Mouse (Mus musculus) forebrain, embryonic 12.5 days (tissue): ENCODE data around the gene Srebf1. TPM values are rescaled to one million over a fixed set of nuclear protein-coding genes. Genes with fewer than 3 reads are reported as not detected.

ENCODE experiments used
- ATAC-seq: fragments of 200-750 bp; cut with Nextera tagmentation; 2 replicates; pipeline ENCODE4 v1.8.0; 2017; ENCODE audit warnings: moderate TSS enrichment; ENCODE audit not compliant: low FRiP score
- H3K27ac ChIP-seq: fragments of 300-500 bp; sonication (generic); 2 replicates; pipeline ENCODE4 v1.5.1; 2016; ENCODE audit warnings: mild to moderate bottlenecking
- H3K27me3 ChIP-seq: fragments of 300-500 bp; sonication (generic); 2 replicates; pipeline ENCODE4 v1.6.1; 2016; ENCODE audit warnings: mild to moderate bottlenecking
- H3K36me3 ChIP-seq: fragments of 300-500 bp; sonication (generic); replicated peaks from 2 replicates; pipeline ENCODE4 v1.6.1; 2016; ENCODE audit warnings: mild to moderate bottlenecking
- H3K4me1 ChIP-seq: fragments of 300-500 bp; sonication (generic); 2 replicates; pipeline ENCODE4 v1.6.1; 2016
- H3K4me2 ChIP-seq: fragments of 300-500 bp; sonication (generic); 2 replicates; pipeline ENCODE4 v1.6.1; 2016; ENCODE audit warnings: mild to moderate bottlenecking, moderate library complexity
- H3K4me3 ChIP-seq: fragments of 300-500 bp; sonication (generic); replicated peaks from 2 replicates; pipeline ENCODE4 v1.5.1; 2016; ENCODE audit warnings: mild to moderate bottlenecking
- H3K9ac ChIP-seq: fragments of 300-500 bp; sonication (generic); 2 replicates; pipeline ENCODE4 v1.6.1; 2016; ENCODE audit warnings: mild to moderate bottlenecking
- H3K9me3 ChIP-seq: fragments of 300-500 bp; sonication (generic); 2 replicates; pipeline ENCODE4 v1.6.1; 2016
- WGBS: fragments of 180-500 bp; shearing (Covaris S2); methylation state at CpG from one replicate; pipeline ENCODE4 v1.1.7; 2016; 5-methylcytosine and 5-hydroxymethylcytosine counted together
- polyA plus RNA-seq: library from polyadenylated mRNA; unstranded; fragments of >200 nt; fragmentation: Nextera tagmentation; extraction: Ambion mirVana; gene quantifications from 2 replicates; pipeline ENCODE4 v1.2.1, GENCODE M21; 2016

Gene Srebf1
- polyA plus RNA-seq, 1 experiment from 2014 or later, result 58.1 TPM

GRCm38 (mm10) chr11:60213266-60213665 is 9.1 kb downstream of the Srebf1 start:
- Histone ChIP-seq H3K27ac (0 out of 2 replicates have a peak overlapping the region, but pooled peaks have one; percentile 27), H3K4me1 (peaks cover 54% of the 10 kb centered on the region)
- ATAC-seq, result no peak

DNA sequence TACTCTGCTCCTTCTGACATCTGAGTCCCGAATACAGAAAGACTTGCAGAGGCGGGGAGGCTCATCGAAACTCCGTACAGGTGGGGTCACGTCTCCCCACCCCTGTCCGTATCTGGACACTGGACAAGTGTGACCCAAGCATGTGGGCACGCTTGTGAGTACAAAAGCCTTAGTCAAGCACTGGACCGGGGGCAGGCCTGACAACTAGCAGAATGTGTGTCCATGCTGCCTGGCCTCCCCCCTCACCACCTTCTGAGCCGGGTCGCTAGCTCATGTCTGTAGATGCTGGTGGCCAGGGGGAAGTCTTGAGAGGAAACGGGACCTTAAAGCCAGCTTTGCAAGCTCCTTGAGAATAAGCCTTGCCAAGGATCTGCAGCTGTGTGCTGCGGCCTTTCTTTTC is 10.6 kb downstream of the Srebf1 start:
- WGBS, result 53% methylated on average over 12 of the region's 12 CpGs
- Histone ChIP-seq H3K9ac (peak overlapping the region; percentile 25; the same call in 1 of the 2 replicates), H3K27ac (peak overlapping the region; percentile 43; the same call in 1 of the 2 replicates), H3K4me1 (peaks cover 69% of the 10 kb centered on the region), H3K4me3 (no peak overlapping the region), H3K27me3 (no peaks in the 10 kb centered on the region), H3K4me2 (no peak overlapping the region), H3K36me3 (peaks cover 6% of the 10 kb centered on the region), H3K9me3 (no peaks in the 10 kb centered on the region)
- no peak for ATAC-seq

More at GRCm38 (mm10) chr11:60213266-60213665, 9.1 kb downstream of the Srebf1 start:
- Histone ChIP-seq H3K9me3 (no peaks in the 10 kb centered on the region), H3K4me2 (no peak overlapping the region), H3K4me3 (no peak overlapping the region), H3K27me3 (no peaks in the 10 kb centered on the region), H3K36me3 (peaks cover 5% of the 10 kb centered on the region; the same call in 1 of the 2 replicates), H3K9ac (no peak overlapping the region)
- WGBS, result 71% methylated on average over 6 of the region's 6 CpGs

DNA sequence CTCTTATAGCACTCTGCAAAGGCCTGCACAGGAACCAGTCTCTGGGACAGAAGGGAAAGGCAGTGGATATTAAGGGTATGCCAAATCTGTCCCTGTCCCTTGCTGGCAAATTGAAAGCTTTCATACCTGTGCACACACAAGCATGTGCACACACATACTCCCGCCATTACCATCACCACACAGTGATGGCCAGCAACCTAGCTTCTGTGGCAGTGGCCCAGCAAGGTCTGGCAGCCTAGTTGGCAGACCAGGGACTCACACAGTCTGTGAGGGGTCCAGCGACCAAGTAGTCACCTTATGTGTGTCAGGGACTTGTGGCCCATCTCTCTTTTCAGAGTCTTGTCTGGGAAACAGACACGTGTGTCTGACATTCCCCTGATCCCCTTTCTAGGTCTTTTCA is 11.2 kb downstream of the Srebf1 start:
- WGBS, result 59% methylated on average over 3 of the region's 3 CpGs
- Histone ChIP-seq H3K4me3 (no peak overlapping the region), H3K4me2 (peak overlapping the region; percentile 64), H3K9ac (peak overlapping the region; percentile 50; the same call in 1 of the 2 replicates), H3K27me3 (no peaks in the 10 kb centered on the region), H3K4me1 (peaks cover 75% of the 10 kb centered on the region), H3K36me3 (peaks cover 13% of the 10 kb centered on the region), H3K27ac (peak overlapping the region; percentile 89), H3K9me3 (no peaks in the 10 kb centered on the region)
- no peak for ATAC-seq

- Histone ChIP-seq H3K4me3 (peak overlapping the region; percentile 43), H3K36me3 (peaks cover 21% of the 10 kb centered on the region), H3K27me3 (no peaks in the 10 kb centered on the region), H3K9me3 (no peaks in the 10 kb centered on the region), H3K27ac (peak overlapping the region; percentile 89), H3K9ac (peak overlapping the region; percentile 63), H3K4me2 (peak overlapping the region; percentile 64), H3K4me1 (peaks cover 75% of the 10 kb centered on the region)
- ATAC-seq, result peak; percentile 85
- under 1% methylated on average over 47 of the region's 47 CpGs for WGBS
These were observed 12.1 kb downstream of the Srebf1 start for GRCm38 (mm10) chr11:60210305-60210724.

GRCm38 (mm10) chr11:60209933-60210249 is 12.5 kb downstream of the Srebf1 start:
- Histone ChIP-seq H3K36me3 (peaks cover 25% of the 10 kb centered on the region), H3K9me3 (no peaks in the 10 kb centered on the region), H3K4me1 (peaks cover 75% of the 10 kb centered on the region), H3K27ac (peak overlapping the region; percentile 89), H3K9ac (peak overlapping the region; percentile 63), H3K4me2 (peak overlapping the region; percentile 64), H3K4me3 (peak overlapping the region; percentile 43), H3K27me3 (no peaks in the 10 kb centered on the region)
- no peak for ATAC-seq
- 0% methylated on average over 2 of the region's 2 CpGs for WGBS

GRCm38 (mm10) chr11:60209217-60209932 is 13.0 kb downstream of the Srebf1 start:
- peak overlapping the region; percentile 89 for H3K27ac ChIP-seq
- H3K4me3 ChIP-seq, result peak overlapping the region; percentile 43
- H3K36me3 ChIP-seq, result peaks cover 30% of the 10 kb centered on the region
- peak; percentile 40 for ATAC-seq
- peak overlapping the region; percentile 64 for H3K4me2 ChIP-seq
- H3K27me3 ChIP-seq, result no peaks in the 10 kb centered on the region
- no peaks in the 10 kb centered on the region for H3K9me3 ChIP-seq
- H3K9ac ChIP-seq, result peak overlapping the region; percentile 63
- H3K4me1 ChIP-seq, result peaks cover 75% of the 10 kb centered on the region
- 33% methylated on average over 7 of the region's 7 CpGs for WGBS

DNA sequence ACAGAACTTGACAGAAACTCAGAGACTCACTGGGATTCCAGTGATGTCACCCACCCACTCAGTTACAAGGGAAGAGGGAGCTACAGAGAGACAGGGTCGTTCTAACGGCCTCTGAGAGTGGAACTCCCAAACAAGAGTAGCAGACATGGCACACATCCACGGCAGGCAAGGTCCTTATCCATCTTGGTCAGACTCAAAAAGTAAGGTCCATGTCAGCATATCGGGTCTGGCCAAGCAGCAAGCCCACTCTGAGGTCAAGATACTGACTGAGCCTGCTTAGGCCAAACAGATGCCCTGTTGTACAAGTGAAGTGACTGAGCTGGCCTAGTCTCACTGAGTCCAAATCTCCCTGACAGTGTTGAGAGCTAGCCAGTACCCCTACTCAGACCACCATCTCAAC is 13.7 kb downstream of the Srebf1 start:
- Histone ChIP-seq H3K9ac (peak overlapping the region; percentile 63), H3K4me2 (peak overlapping the region; percentile 64), H3K9me3 (no peaks in the 10 kb centered on the region), H3K36me3 (peaks cover 37% of the 10 kb centered on the region), H3K27me3 (no peaks in the 10 kb centered on the region), H3K4me1 (peaks cover 75% of the 10 kb centered on the region), H3K4me3 (peak overlapping the region; percentile 43), H3K27ac (peak overlapping the region; percentile 89)
- ATAC-seq, result 0 out of 2 replicates have a peak, but pooled peaks have one; percentile 3
- 58% methylated on average over 4 of the region's 4 CpGs for WGBS

DNA sequence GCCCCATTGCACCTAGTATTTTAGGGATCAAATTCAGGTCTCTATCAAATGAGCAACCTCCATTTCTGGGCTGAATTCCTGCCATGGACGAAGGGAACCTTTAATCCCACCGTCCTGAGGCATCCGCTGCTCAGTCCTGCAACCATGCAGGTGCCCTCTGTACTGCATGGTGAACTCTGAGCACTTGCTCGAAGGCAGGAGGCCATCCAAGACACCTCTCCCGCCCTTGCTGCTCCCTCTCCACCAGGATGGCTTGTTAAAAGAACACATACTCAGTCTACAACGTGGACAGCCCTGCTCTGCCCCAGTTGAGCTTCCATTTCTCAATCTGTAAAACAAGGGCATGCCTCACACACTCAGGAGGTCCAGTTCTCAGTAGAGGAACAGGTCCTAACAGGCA is 14.2 kb downstream of the Srebf1 start:
- ATAC-seq, result no peak
- H3K9me3 ChIP-seq, result no peaks in the 10 kb centered on the region
- peaks cover 70% of the 10 kb centered on the region for H3K4me1 ChIP-seq
- H3K36me3 ChIP-seq, result peaks cover 42% of the 10 kb centered on the region
- 57% methylated on average over 6 of the region's 6 CpGs for WGBS
- H3K4me2 ChIP-seq, result peak overlapping the region; percentile 64
- peak overlapping the region; percentile 43 for H3K4me3 ChIP-seq
- no peaks in the 10 kb centered on the region for H3K27me3 ChIP-seq
- H3K9ac ChIP-seq, result peak overlapping the region; percentile 63
- peak overlapping the region; percentile 89 for H3K27ac ChIP-seq

- Histone ChIP-seq H3K4me3 (no peak overlapping the region), H3K9me3 (no peaks in the 10 kb centered on the region), H3K4me2 (no peak overlapping the region), H3K4me1 (peaks cover 50% of the 10 kb centered on the region), H3K36me3 (peaks cover 62% of the 10 kb centered on the region), H3K9ac (no peak overlapping the region), H3K27me3 (no peaks in the 10 kb centered on the region), H3K27ac (0 out of 2 replicates have a peak overlapping the region, but pooled peaks have one; percentile 89)
- ATAC-seq, result no peak
- 85% methylated on average over 5 of the region's 5 CpGs for WGBS
These were observed 16.2 kb downstream of the Srebf1 start for GRCm38 (mm10) chr11:60206207-60206606.

DNA sequence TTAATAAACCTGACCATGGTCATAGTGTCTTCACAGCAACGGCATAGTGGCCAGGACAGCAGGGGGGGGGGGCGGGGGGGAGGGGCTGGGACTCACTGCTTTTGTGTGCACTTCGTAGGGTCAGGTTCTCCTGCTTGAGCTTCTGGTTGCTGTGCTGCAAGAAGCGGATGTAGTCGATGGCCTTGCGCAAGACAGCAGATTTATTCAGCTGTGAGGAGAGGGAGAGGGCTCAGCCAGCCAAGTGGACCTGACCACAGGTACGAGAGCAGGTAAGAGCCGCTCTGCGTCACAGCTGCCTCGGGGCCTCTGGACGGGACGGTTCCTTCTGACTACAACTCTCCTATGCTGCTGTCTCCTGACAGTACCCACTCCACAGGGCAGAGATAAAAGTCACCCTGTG is 17.4 kb downstream of the Srebf1 start:
- Histone ChIP-seq H3K4me1 (peaks cover 44% of the 10 kb centered on the region), H3K9ac (no peak overlapping the region), H3K4me3 (no peak overlapping the region), H3K4me2 (no peak overlapping the region), H3K27ac (no peak overlapping the region), H3K9me3 (no peaks in the 10 kb centered on the region), H3K36me3 (peaks cover 74% of the 10 kb centered on the region), H3K27me3 (no peaks in the 10 kb centered on the region)
- 82% methylated on average over 12 of the region's 12 CpGs for WGBS
- ATAC-seq, result no peak

DNA sequence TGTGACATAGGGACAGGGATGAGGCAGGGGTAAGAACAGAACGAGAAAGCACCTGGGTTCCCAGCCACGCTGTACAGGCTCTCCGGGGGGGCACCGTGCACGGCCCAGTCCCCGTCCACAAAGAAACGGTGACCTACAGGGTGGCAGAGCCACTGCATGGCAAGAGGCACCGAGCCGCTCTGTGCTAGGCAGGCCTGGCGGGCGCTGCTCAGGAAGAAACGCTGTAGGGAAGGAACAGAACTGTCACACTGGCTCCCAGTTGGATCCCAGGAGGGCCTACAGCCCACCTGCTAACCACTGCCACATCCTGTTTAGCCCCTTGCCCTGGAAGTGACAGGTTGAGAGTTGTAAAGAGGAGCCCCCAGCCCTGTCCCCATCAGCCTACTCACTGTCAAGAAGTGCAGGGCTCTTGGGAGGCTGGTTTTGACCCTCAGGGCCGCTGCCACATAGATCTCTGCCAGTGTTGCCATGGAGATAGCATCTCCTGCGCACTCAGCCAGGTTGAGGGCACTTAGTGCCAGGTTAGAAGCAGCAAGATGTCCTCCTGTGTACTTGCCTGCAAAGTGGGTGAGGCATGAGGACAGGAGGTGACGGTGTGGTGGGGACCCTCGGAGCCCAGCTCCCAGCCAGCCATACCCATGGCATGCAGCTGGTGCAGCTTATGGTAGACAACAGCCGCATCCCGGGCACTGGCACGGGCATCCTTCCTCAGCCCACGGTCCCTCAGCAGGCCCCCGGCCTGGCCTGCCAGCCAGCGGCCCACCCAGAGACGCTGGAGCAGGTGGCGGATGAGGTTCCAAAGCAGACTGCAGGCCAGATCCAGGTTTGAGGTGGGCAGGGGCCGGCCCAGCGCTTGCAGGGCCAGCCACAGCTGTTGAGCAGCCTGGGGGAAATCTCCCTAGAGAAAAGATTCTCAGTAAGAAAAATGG is 19.4 kb downstream of the Srebf1 start:
- Histone ChIP-seq H3K4me2 (no peak overlapping the region), H3K4me1 (peaks cover 29% of the 10 kb centered on the region), H3K27ac (peak overlapping the region; percentile 56), H3K4me3 (no peak overlapping the region), H3K9ac (no peak overlapping the region), H3K9me3 (no peaks in the 10 kb centered on the region), H3K36me3 (peaks cover 91% of the 10 kb centered on the region), H3K27me3 (no peaks in the 10 kb centered on the region)
- 94% methylated on average over 26 of the region's 26 CpGs for WGBS
- ATAC-seq, result no peak

DNA sequence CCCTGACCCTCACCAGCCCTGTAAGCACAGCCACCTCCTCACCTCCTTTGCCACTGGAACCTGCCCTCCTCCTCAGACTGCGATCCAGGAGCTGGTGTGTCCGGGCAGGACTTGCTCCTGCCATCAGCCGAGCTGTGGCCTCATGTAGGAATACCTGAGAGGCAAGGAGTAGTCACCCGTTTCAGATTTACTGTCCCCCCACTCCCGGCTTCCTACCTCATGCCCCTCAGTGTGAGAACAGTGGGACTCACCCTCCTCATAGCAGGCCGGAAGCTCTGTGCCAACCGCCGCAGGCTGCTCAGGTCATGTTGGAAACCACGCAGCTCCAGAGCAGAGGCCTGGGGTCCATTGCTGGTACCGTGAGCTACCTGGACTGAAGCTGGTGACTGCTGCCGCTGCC is 22.0 kb downstream of the Srebf1 start:
- peak overlapping the region; percentile 36; the same call in 1 of the 2 replicates for H3K9ac ChIP-seq
- no peaks in the 10 kb centered on the region for H3K9me3 ChIP-seq
- peak overlapping the region; percentile 86 for H3K27ac ChIP-seq
- ATAC-seq, result no peak
- peaks cover 97% of the 10 kb centered on the region for H3K36me3 ChIP-seq
- no peak overlapping the region for H3K4me3 ChIP-seq
- no peak overlapping the region for H3K4me2 ChIP-seq
- H3K27me3 ChIP-seq, result no peaks in the 10 kb centered on the region
- H3K4me1 ChIP-seq, result peaks cover 11% of the 10 kb centered on the region
- 92% methylated on average over 11 of the region's 11 CpGs for WGBS
